Mouse (Mus musculus): ENCODE results near the gene Akap8l.

- TF ChIP-seq CTCF (IDR thresholded peaks at IDR 0.05; ENCODE audit: low read depth, low read length): no peak
- TF ChIP-seq POLR2A (IDR thresholded peaks at IDR 0.05; ENCODE audit: borderline replicate concordance, low read depth, low read length): no peak
These were observed 5.9 kb upstream of the Akap8l start for GRCm38 (mm10) chr17:32356281-32356680.

All from bone marrow macrophage, adult 2 months (primary cell).